Mouse (Mus musculus) testis, adult 2 months (tissue): ENCODE data around the gene Jag1.

Source experiments
- CTCF ChIP-seq: fragments of 200-500 bp; IDR thresholded peaks from 2 replicates; pipeline ENCODE4 v1.5.1; 2012; ENCODE audit warnings: low read depth, mild to moderate bottlenecking, inconsistent platforms, low read length, moderate library complexity; ENCODE audit not compliant: control insufficient read depth, insufficient read depth, insufficient replicate concordance
- POLR2A ChIP-seq: fragments of 200-500 bp; IDR thresholded peaks from 2 replicates; pipeline ENCODE4 v1.6.1; 2012; ENCODE audit warnings: low read depth, mild to moderate bottlenecking, inconsistent platforms, low read length, moderate library complexity; ENCODE audit not compliant: control insufficient read depth

- TF ChIP-seq CTCF (no peak), POLR2A (no peak)
Observed at GRCm38 (mm10) chr2:137074313-137074620, 42.2 kb downstream of the Jag1 start.
